Mouse (Mus musculus): ENCODE measurements around the gene Grm4. TPM values are rescaled to one million over a fixed set of nuclear protein-coding genes. Genes with fewer than 3 reads are reported as not detected.

Grm4 gene
- polyA plus RNA-seq, 1 experiment from 2014 or later: not detected

GRCm38 (mm10) chr17:27518296-27518695 lies 2.9 kb downstream of the Grm4 start:
- ATAC-seq (ENCODE audit: insufficient number of reproducible peaks, insufficient read depth, low FRiP score, low read depth): no peak
- H3K9ac ChIP-seq (ENCODE audit: low read length): no peak overlapping the region
- peaks cover 0 to 8% of the 10 kb centered on the region in 2 experiments; a peak in 1 of 4 replicates for H3K4me1 ChIP-seq (ENCODE audit: control insufficient read depth in 2 of 2, insufficient read depth in 2 of 2, low read length in 2 of 2)
- H3K4me2 ChIP-seq (ENCODE audit: low read length): no peak overlapping the region
- peaks cover 92% of the 10 kb centered on the region for H3K27me3 ChIP-seq (ENCODE audit: control insufficient read depth, insufficient read depth, low read length)
- H3K9me3 ChIP-seq (ENCODE audit: control insufficient read depth, low read length): no peaks in the 10 kb centered on the region
- no peaks in the 10 kb centered on the region for H3K36me3 ChIP-seq (ENCODE audit: control insufficient read depth, insufficient read depth, low read length)
- H3K4me3 ChIP-seq (ENCODE audit: control insufficient read depth in 1 of 2, insufficient read depth in 1 of 2, low read depth in 1 of 2, low read length in 2 of 2): no peak overlapping the region
- no peak overlapping the region for H3K27ac ChIP-seq (replicated peaks in 1 of 2; ENCODE audit: control insufficient read depth in 1 of 2, insufficient read depth in 1 of 2, low read depth in 2 of 2, low read length in 2 of 2)
- WGBS: 29% methylated on average over 9 of the region's 9 CpGs

GRCm38 (mm10) chr17:27513916-27514762 lies 7.1 kb downstream of the Grm4 start:
- H3K4me1 ChIP-seq (ENCODE audit: control insufficient read depth in 2 of 2, insufficient read depth in 2 of 2, low read length in 2 of 2): peaks cover 0 to 24% of the 10 kb centered on the region in 2 experiments; a peak in 2 of 4 replicates
- H3K4me2 ChIP-seq (ENCODE audit: low read length): peak overlapping the region; percentile 99
- peaks cover 100% of the 10 kb centered on the region for H3K27me3 ChIP-seq (ENCODE audit: control insufficient read depth, insufficient read depth, low read length)
- no peak overlapping the region; a peak in 1 of 4 replicates for H3K4me3 ChIP-seq (ENCODE audit: control insufficient read depth in 1 of 2, insufficient read depth in 1 of 2, low read depth in 1 of 2, low read length in 2 of 2)
- ATAC-seq (ENCODE audit: insufficient number of reproducible peaks, insufficient read depth, low FRiP score, low read depth): no peak
- H3K9me3 ChIP-seq (ENCODE audit: control insufficient read depth, low read length): no peaks in the 10 kb centered on the region
- no peak overlapping the region for H3K9ac ChIP-seq (ENCODE audit: low read length)
- WGBS: 30% methylated on average over 27 of the region's 27 CpGs
- H3K27ac ChIP-seq (replicated peaks in 1 of 2; ENCODE audit: control insufficient read depth in 1 of 2, insufficient read depth in 1 of 2, low read depth in 2 of 2, low read length in 2 of 2): no peak overlapping the region
- H3K36me3 ChIP-seq (ENCODE audit: control insufficient read depth, insufficient read depth, low read length): no peaks in the 10 kb centered on the region

GRCm38 (mm10) chr17:27513279-27513915 lies 7.8 kb downstream of the Grm4 start:
- no peak for ATAC-seq (ENCODE audit: insufficient number of reproducible peaks, insufficient read depth, low FRiP score, low read depth)
- no peaks in the 10 kb centered on the region for H3K36me3 ChIP-seq (ENCODE audit: control insufficient read depth, insufficient read depth, low read length)
- peak overlapping the region; percentile 50 to 57 for H3K4me3 ChIP-seq (ENCODE audit: control insufficient read depth in 1 of 2, insufficient read depth in 1 of 2, low read depth in 1 of 2, low read length in 2 of 2)
- no peak overlapping the region for H3K27ac ChIP-seq (replicated peaks in 1 of 2; ENCODE audit: control insufficient read depth in 1 of 2, insufficient read depth in 1 of 2, low read depth in 2 of 2, low read length in 2 of 2)
- H3K4me1 ChIP-seq (ENCODE audit: control insufficient read depth in 2 of 2, insufficient read depth in 2 of 2, low read length in 2 of 2): peaks cover 0 to 24% of the 10 kb centered on the region in 2 experiments; a peak in 2 of 4 replicates
- peak overlapping the region; percentile 66 for H3K9ac ChIP-seq (ENCODE audit: low read length)
- H3K9me3 ChIP-seq (ENCODE audit: control insufficient read depth, low read length): no peaks in the 10 kb centered on the region
- H3K4me2 ChIP-seq (ENCODE audit: low read length): peak overlapping the region; percentile 99
- H3K27me3 ChIP-seq (ENCODE audit: control insufficient read depth, insufficient read depth, low read length): peaks cover 100% of the 10 kb centered on the region
- WGBS: 1% methylated on average over 59 of the region's 66 CpGs

DNA sequence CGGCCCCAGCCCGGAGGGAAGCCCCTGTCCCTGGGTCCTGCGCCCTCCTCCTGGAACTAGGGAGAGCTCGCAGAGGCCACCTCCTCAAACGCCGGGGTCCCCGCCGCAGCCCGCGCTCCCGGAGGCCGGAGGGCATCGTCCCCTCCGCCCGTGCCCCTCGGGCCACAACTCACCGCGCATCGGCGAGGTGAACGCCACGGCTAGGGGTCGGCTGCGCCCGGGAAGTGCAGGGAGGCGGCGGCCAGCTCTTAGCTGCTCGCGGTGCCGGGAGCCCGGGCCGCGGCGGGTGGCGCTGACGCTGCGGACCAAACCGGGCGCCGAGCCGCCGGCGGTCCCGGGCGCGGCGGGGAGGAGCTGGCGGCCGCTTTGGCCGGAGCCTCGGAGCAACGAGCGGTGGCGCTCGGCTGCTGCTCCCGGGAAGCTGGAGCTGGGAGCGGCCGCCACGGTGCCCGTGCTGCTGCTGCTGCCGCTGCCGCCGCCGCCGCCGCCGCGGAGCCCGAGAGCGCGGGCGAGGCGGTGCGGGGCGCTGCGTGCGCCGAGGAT lies 8.5 kb downstream of the Grm4 start:
- WGBS: under 1% methylated on average over 68 of the region's 78 CpGs
- Histone ChIP-seq H3K27ac (replicated peaks in 1 of 2; ENCODE audit: control insufficient read depth in 1 of 2, insufficient read depth in 1 of 2, low read depth in 2 of 2, low read length in 2 of 2) (no peak overlapping the region), H3K27me3 (ENCODE audit: control insufficient read depth, insufficient read depth, low read length) (peaks cover 100% of the 10 kb centered on the region), H3K4me2 (ENCODE audit: low read length) (peak overlapping the region; percentile 99), H3K4me1 (ENCODE audit: control insufficient read depth in 2 of 2, insufficient read depth in 2 of 2, low read length in 2 of 2) (peaks cover 0 to 24% of the 10 kb centered on the region in 2 experiments; a peak in 2 of 4 replicates), H3K9me3 (ENCODE audit: control insufficient read depth, low read length) (no peaks in the 10 kb centered on the region), H3K9ac (ENCODE audit: low read length) (peak overlapping the region; percentile 66), H3K36me3 (ENCODE audit: control insufficient read depth, insufficient read depth, low read length) (no peaks in the 10 kb centered on the region), H3K4me3 (ENCODE audit: control insufficient read depth in 1 of 2, insufficient read depth in 1 of 2, low read depth in 1 of 2, low read length in 2 of 2) (peak overlapping the region; percentile 50 to 57)
- ATAC-seq (ENCODE audit: insufficient number of reproducible peaks, insufficient read depth, low FRiP score, low read depth): no peak

DNA sequence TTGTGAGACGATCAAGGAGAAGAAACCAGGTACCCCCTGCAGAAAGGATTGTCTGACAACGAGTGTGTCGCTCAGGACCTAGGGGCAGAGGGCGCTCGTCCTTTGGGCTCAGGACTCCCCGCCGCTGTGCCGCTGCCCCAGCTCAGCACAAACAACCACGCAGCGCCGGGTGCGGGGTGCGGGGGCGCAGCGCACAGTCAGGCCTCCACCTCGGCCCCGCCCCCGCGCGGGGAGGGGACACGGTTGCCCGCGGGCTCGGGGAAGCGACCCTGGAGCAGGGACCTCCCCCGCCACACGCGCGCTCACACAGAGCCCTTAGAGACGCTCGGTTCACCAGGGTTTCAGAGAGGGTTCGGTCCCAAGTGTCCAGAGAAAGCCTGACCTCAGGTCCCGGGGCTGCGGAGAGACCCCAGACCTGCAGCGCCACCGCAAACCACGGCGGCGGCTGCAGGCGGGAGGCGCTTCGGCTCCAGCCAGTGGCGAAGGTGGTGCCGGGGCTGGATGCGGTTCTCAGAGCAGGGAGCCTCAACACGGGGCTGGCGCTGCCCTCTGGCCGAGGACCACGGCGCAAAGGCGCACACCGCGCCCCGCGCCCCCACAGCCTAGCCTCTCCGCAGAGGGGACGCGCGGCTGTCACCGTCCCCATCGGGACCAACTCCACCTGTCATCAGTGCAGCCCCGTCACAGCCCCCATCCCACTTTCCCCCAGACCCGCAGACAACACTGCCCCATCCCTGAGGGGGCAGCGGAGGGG lies 9.2 kb downstream of the Grm4 start:
- H3K9ac ChIP-seq (ENCODE audit: low read length): peak overlapping the region; percentile 66; the same call in 1 of the 2 replicates

GRCm38 (mm10) chr17:27511125-27511735 lies 10.0 kb downstream of the Grm4 start:
- Histone ChIP-seq H3K4me1 (ENCODE audit: control insufficient read depth in 2 of 2, insufficient read depth in 2 of 2, low read length in 2 of 2) (peaks cover 0 to 24% of the 10 kb centered on the region in 2 experiments; a peak in 2 of 4 replicates), H3K27me3 (ENCODE audit: control insufficient read depth, insufficient read depth, low read length) (peaks cover 100% of the 10 kb centered on the region), H3K9ac (ENCODE audit: low read length) (no peak overlapping the region), H3K4me3 (ENCODE audit: control insufficient read depth in 1 of 2, insufficient read depth in 1 of 2, low read depth in 1 of 2, low read length in 2 of 2) (peak overlapping the region in 1 of 2 experiments; percentile 57; a peak in 1 of 4 replicates), H3K36me3 (ENCODE audit: control insufficient read depth, insufficient read depth, low read length) (no peaks in the 10 kb centered on the region), H3K27ac (replicated peaks in 1 of 2; ENCODE audit: control insufficient read depth in 1 of 2, insufficient read depth in 1 of 2, low read depth in 2 of 2, low read length in 2 of 2) (no peak overlapping the region), H3K9me3 (ENCODE audit: control insufficient read depth, low read length) (no peaks in the 10 kb centered on the region), H3K4me2 (ENCODE audit: low read length) (no peak overlapping the region)
- no peak for ATAC-seq (ENCODE audit: insufficient number of reproducible peaks, insufficient read depth, low FRiP score, low read depth)
- WGBS: 82% methylated on average over 7 of the region's 7 CpGs

More for the DNA sequence above, 9.2 kb downstream of the Grm4 start:
- peaks cover 0 to 24% of the 10 kb centered on the region in 2 experiments; a peak in 2 of 4 replicates for H3K4me1 ChIP-seq (ENCODE audit: control insufficient read depth in 2 of 2, insufficient read depth in 2 of 2, low read length in 2 of 2)
- WGBS: under 1% methylated on average over 59 of the region's 64 CpGs
- H3K27ac ChIP-seq (replicated peaks in 1 of 2; ENCODE audit: control insufficient read depth in 1 of 2, insufficient read depth in 1 of 2, low read depth in 2 of 2, low read length in 2 of 2): no peak overlapping the region
- no peaks in the 10 kb centered on the region for H3K36me3 ChIP-seq (ENCODE audit: control insufficient read depth, insufficient read depth, low read length)
- peak overlapping the region; percentile 50 to 57 for H3K4me3 ChIP-seq (ENCODE audit: control insufficient read depth in 1 of 2, insufficient read depth in 1 of 2, low read depth in 1 of 2, low read length in 2 of 2)
- peak overlapping the region; percentile 99 for H3K4me2 ChIP-seq (ENCODE audit: low read length)
- ATAC-seq (ENCODE audit: insufficient number of reproducible peaks, insufficient read depth, low FRiP score, low read depth): no peak
- no peaks in the 10 kb centered on the region for H3K9me3 ChIP-seq (ENCODE audit: control insufficient read depth, low read length)
- peaks cover 100% of the 10 kb centered on the region for H3K27me3 ChIP-seq (ENCODE audit: control insufficient read depth, insufficient read depth, low read length)

Data from heart, embryonic 14.5 days (tissue).